Mouse (Mus musculus): ENCODE data around the gene Gm49361.

- TF ChIP-seq CTCF (IDR thresholded peaks at IDR 0.05; ENCODE audit: borderline replicate concordance, insufficient read depth, low read length) (no peak), POLR2A (IDR thresholded peaks at IDR 0.05; ENCODE audit: low read depth, low read length) (peak; percentile 56)
These were observed at the start of gene Gm49361 for GRCm38 (mm10) chr14:57746001-57746771.
